Mouse (Mus musculus): ENCODE data around the gene Akap13. TPM values are rescaled to one million over a fixed set of nuclear protein-coding genes. Genes with fewer than 3 reads are reported as not detected.

Akap13 gene
- total RNA-seq, 1 experiment: 24.6 TPM

GRCm38 (mm10) chr7:75793091-75793490, 337.8 kb downstream of the Akap13 start:
- no peak for DNase-seq (ENCODE audit: low read depth, low spot score)
- in situ Hi-C loops (cut with MboI; ENCODE audit: low sequenced_read_pairs in 2 of 2, unreplicated experiment in 2 of 2): no loop called here
- no peaks in the 10 kb centered on the region for H3K4me1 ChIP-seq (ENCODE audit: control insufficient read depth in 2 of 2, insufficient read depth in 2 of 2, low read length in 2 of 2, poor library complexity in 1 of 2)
- TF ChIP-seq ZNF384 (IDR thresholded peaks at IDR 0.05; ENCODE audit: low read depth, low read length) (no peak), CHD2 (IDR thresholded peaks at IDR 0.05; ENCODE audit: low read depth, low read length) (no peak), ZC3H11A (IDR thresholded peaks at IDR 0.05; ENCODE audit: borderline replicate concordance, low read depth, low read length) (no peak), HCFC1 (IDR thresholded peaks at IDR 0.05; ENCODE audit: borderline replicate concordance, insufficient read depth, low read length) (no peak), MAFK (IDR thresholded peaks at IDR 0.05; ENCODE audit: insufficient read depth, low read depth, low read length) (no peak)
- H3K4me3 ChIP-seq (ENCODE audit: insufficient read depth in 1 of 2, low read depth in 1 of 2, low read length in 2 of 2, poor library complexity in 1 of 2, severe bottlenecking in 1 of 2): no peak overlapping the region
- no peaks in the 10 kb centered on the region for H3K36me3 ChIP-seq (ENCODE audit: control insufficient read depth, insufficient read depth, low read length, poor library complexity, severe bottlenecking)
- H3K9ac ChIP-seq (ENCODE audit: insufficient read depth, low read depth, low read length, poor library complexity, severe bottlenecking): no peak overlapping the region
- no peaks in the 10 kb centered on the region for H3K9me3 ChIP-seq (ENCODE audit: control insufficient read depth, insufficient read depth, low read depth, low read length)
- H3K27ac ChIP-seq (ENCODE audit: insufficient read depth, low read depth, low read length, poor library complexity, severe bottlenecking): no peak overlapping the region

- peaks cover 4% of the 10 kb centered on the region; the same call in 1 of the 2 replicates for H3K9me3 ChIP-seq (ENCODE audit: control insufficient read depth, insufficient read depth, low read depth, low read length)
- no peak overlapping the region for H3K27ac ChIP-seq (ENCODE audit: insufficient read depth, low read depth, low read length, poor library complexity, severe bottlenecking)
- in situ Hi-C loops (cut with MboI; ENCODE audit: low sequenced_read_pairs in 2 of 2, unreplicated experiment in 2 of 2): no loop called here
- no peak overlapping the region for H3K4me3 ChIP-seq (ENCODE audit: insufficient read depth in 1 of 2, low read depth in 1 of 2, low read length in 2 of 2, poor library complexity in 1 of 2, severe bottlenecking in 1 of 2)
- H3K4me1 ChIP-seq (ENCODE audit: control insufficient read depth in 2 of 2, insufficient read depth in 2 of 2, low read length in 2 of 2, poor library complexity in 1 of 2): no peaks in the 10 kb centered on the region
- TF ChIP-seq CHD2 (IDR thresholded peaks at IDR 0.05; ENCODE audit: low read depth, low read length): no peak
- TF ChIP-seq ZNF384 (IDR thresholded peaks at IDR 0.05; ENCODE audit: low read depth, low read length): no peak
- no peak for TF ChIP-seq ZC3H11A (IDR thresholded peaks at IDR 0.05; ENCODE audit: borderline replicate concordance, low read depth, low read length)
- TF ChIP-seq HCFC1 (IDR thresholded peaks at IDR 0.05; ENCODE audit: borderline replicate concordance, insufficient read depth, low read length): no peak
- H3K36me3 ChIP-seq (ENCODE audit: control insufficient read depth, insufficient read depth, low read length, poor library complexity, severe bottlenecking): no peaks in the 10 kb centered on the region
- no peak overlapping the region for H3K9ac ChIP-seq (ENCODE audit: insufficient read depth, low read depth, low read length, poor library complexity, severe bottlenecking)
- no peak for DNase-seq (ENCODE audit: low read depth, low spot score)
Measured at GRCm38 (mm10) chr7:75793654-75794335, 338.5 kb downstream of the Akap13 start.

- no peak overlapping the region for H3K9ac ChIP-seq (ENCODE audit: insufficient read depth, low read depth, low read length, poor library complexity, severe bottlenecking)
- H3K4me3 ChIP-seq (ENCODE audit: insufficient read depth in 1 of 2, low read depth in 1 of 2, low read length in 2 of 2, poor library complexity in 1 of 2, severe bottlenecking in 1 of 2): no peak overlapping the region
- no peak overlapping the region for H3K27ac ChIP-seq (ENCODE audit: insufficient read depth, low read depth, low read length, poor library complexity, severe bottlenecking)
- no peaks in the 10 kb centered on the region for H3K4me1 ChIP-seq (ENCODE audit: control insufficient read depth in 2 of 2, insufficient read depth in 2 of 2, low read length in 2 of 2, poor library complexity in 1 of 2)
- TF ChIP-seq CHD2 (IDR thresholded peaks at IDR 0.05; ENCODE audit: low read depth, low read length): no peak
- no peak for TF ChIP-seq ZC3H11A (IDR thresholded peaks at IDR 0.05; ENCODE audit: borderline replicate concordance, low read depth, low read length)
- no peak for TF ChIP-seq ZNF384 (IDR thresholded peaks at IDR 0.05; ENCODE audit: low read depth, low read length)
- TF ChIP-seq HCFC1 (IDR thresholded peaks at IDR 0.05; ENCODE audit: borderline replicate concordance, insufficient read depth, low read length): no peak
- no peak for TF ChIP-seq MAFK (IDR thresholded peaks at IDR 0.05; ENCODE audit: insufficient read depth, low read depth, low read length)
- peaks cover 4% of the 10 kb centered on the region; the same call in 1 of the 2 replicates for H3K9me3 ChIP-seq (ENCODE audit: control insufficient read depth, insufficient read depth, low read depth, low read length)
- in situ Hi-C loops (cut with MboI; ENCODE audit: low sequenced_read_pairs in 2 of 2, unreplicated experiment in 2 of 2): no loop called here
- DNase-seq (ENCODE audit: low read depth, low spot score): no peak
- no peaks in the 10 kb centered on the region for H3K36me3 ChIP-seq (ENCODE audit: control insufficient read depth, insufficient read depth, low read length, poor library complexity, severe bottlenecking)
Measured at GRCm38 (mm10) chr7:75795106-75795505, 339.8 kb downstream of the Akap13 start.

- no peak for TF ChIP-seq ZNF384 (IDR thresholded peaks at IDR 0.05; ENCODE audit: low read depth, low read length)
- no peak for TF ChIP-seq ZC3H11A (IDR thresholded peaks at IDR 0.05; ENCODE audit: borderline replicate concordance, low read depth, low read length)
- TF ChIP-seq CHD2 (IDR thresholded peaks at IDR 0.05; ENCODE audit: low read depth, low read length): no peak
- no peak for TF ChIP-seq HCFC1 (IDR thresholded peaks at IDR 0.05; ENCODE audit: borderline replicate concordance, insufficient read depth, low read length)
- TF ChIP-seq MAFK (IDR thresholded peaks at IDR 0.05; ENCODE audit: insufficient read depth, low read depth, low read length): no peak
- peaks cover 2 to 7% of the 10 kb centered on the region in 2 experiments; a peak in 2 of 4 replicates for H3K4me1 ChIP-seq (ENCODE audit: control insufficient read depth in 2 of 2, insufficient read depth in 2 of 2, low read length in 2 of 2, poor library complexity in 1 of 2)
- DNase-seq (ENCODE audit: low read depth, low spot score): no peak
- H3K27ac ChIP-seq (ENCODE audit: insufficient read depth, low read depth, low read length, poor library complexity, severe bottlenecking): no peak overlapping the region
- no peak overlapping the region for H3K9ac ChIP-seq (ENCODE audit: insufficient read depth, low read depth, low read length, poor library complexity, severe bottlenecking)
- H3K9me3 ChIP-seq (ENCODE audit: control insufficient read depth, insufficient read depth, low read depth, low read length): peaks cover 7% of the 10 kb centered on the region
- H3K36me3 ChIP-seq (ENCODE audit: control insufficient read depth, insufficient read depth, low read length, poor library complexity, severe bottlenecking): no peaks in the 10 kb centered on the region
- no peak overlapping the region for H3K4me3 ChIP-seq (ENCODE audit: insufficient read depth in 1 of 2, low read depth in 1 of 2, low read length in 2 of 2, poor library complexity in 1 of 2, severe bottlenecking in 1 of 2)
- in situ Hi-C loops (cut with MboI; ENCODE audit: low sequenced_read_pairs in 2 of 2, unreplicated experiment in 2 of 2): no loop called here
Measured at GRCm38 (mm10) chr7:75796474-75796873, 341.1 kb downstream of the Akap13 start.
